Mouse (Mus musculus) ES-E14 (cell line): ENCODE measurements at regions not wholly inside any gene's neighbourhood (a gene's known extent, or its start where the extent isn't known, plus 50 kb on each side); places are given as distances from the start of the nearest gene placed in this dataset.

ENCODE experiments used
- CHD2 ChIP-seq: IDR thresholded peaks from 2 replicates; pipeline ENCODE4 v1.6.1; 2014; ENCODE audit warnings: mild to moderate bottlenecking, low read depth, low read length, inconsistent platforms
- HCFC1 ChIP-seq: IDR thresholded peaks from 2 replicates; pipeline ENCODE4 v1.6.1; 2012; ENCODE audit warnings: low read length, inconsistent platforms, borderline replicate concordance; ENCODE audit not compliant: insufficient read depth
- MAFK ChIP-seq: IDR thresholded peaks from 2 replicates; pipeline ENCODE4 v1.6.1; 2014; ENCODE audit warnings: mild to moderate bottlenecking, low read depth, low read length, inconsistent platforms; ENCODE audit not compliant: insufficient read depth
- ZC3H11A ChIP-seq: IDR thresholded peaks from 2 replicates; pipeline ENCODE4 v1.6.1; 2012; ENCODE audit warnings: low read depth, mild to moderate bottlenecking, inconsistent platforms, low read length, borderline replicate concordance
- ZNF384 ChIP-seq: IDR thresholded peaks from 2 replicates; pipeline ENCODE4 v1.6.1; 2012; ENCODE audit warnings: low read depth, low read length, inconsistent platforms

GRCm38 (mm10) chr19:14360611-14361010, 237.2 kb downstream of the Tle4 start:
- no peak for TF ChIP-seq ZNF384
- TF ChIP-seq HCFC1, result no peak
- no peak for TF ChIP-seq ZC3H11A
- TF ChIP-seq CHD2, result no peak
- no peak for TF ChIP-seq MAFK
